Mouse (Mus musculus) limb, embryonic 11.5 days (tissue): ENCODE results near the gene Kel. TPM values are rescaled to one million over a fixed set of nuclear protein-coding genes. Genes with fewer than 3 reads are reported as not detected.

Source experiments
- ATAC-seq: fragments of 200-750 bp; cut with Nextera tagmentation; 2 replicates; pipeline ENCODE4 v1.8.0; 2017; ENCODE audit warnings: low read depth; ENCODE audit not compliant: insufficient number of reproducible peaks, low FRiP score, low TSS enrichment
- DNase-seq: peaks from one replicate; pipeline ENCODE4 v3.0.0-alpha.2; 2015; ENCODE audit warnings: low spot score
- H3K27ac ChIP-seq: fragments of 300-500 bp; sonication (generic); replicated peaks from 2 replicates; pipeline ENCODE4 v1.5.1; 2014; ENCODE audit warnings: low read depth, mild to moderate bottlenecking, low read length
- H3K27me3 ChIP-seq: fragments of 300-500 bp; sonication (generic); 2 replicates; pipeline ENCODE4 v1.6.1; 2014; ENCODE audit warnings: mild to moderate bottlenecking, low read length, mixed read lengths; ENCODE audit not compliant: control insufficient read depth, insufficient read depth
- H3K36me3 ChIP-seq: fragments of 300-500 bp; sonication (generic); 2 replicates; pipeline ENCODE4 v1.6.1; 2014; ENCODE audit warnings: mild to moderate bottlenecking, low read length, moderate library complexity, mixed read lengths; ENCODE audit not compliant: control insufficient read depth, insufficient read depth
- H3K4me1 ChIP-seq: fragments of 300-500 bp; sonication (generic); 2 replicates; pipeline ENCODE4 v1.6.1; 2014; ENCODE audit warnings: low read length, mixed read lengths; ENCODE audit not compliant: control insufficient read depth, insufficient read depth
- H3K4me2 ChIP-seq: fragments of 300-500 bp; sonication (generic); 2 replicates; pipeline ENCODE4 v1.6.1; 2014; ENCODE audit warnings: low read depth, mild to moderate bottlenecking, moderate library complexity; ENCODE audit not compliant: severe bottlenecking
- H3K4me3 ChIP-seq: fragments of 300-500 bp; sonication (generic); 2 replicates; pipeline ENCODE4 v1.5.1; 2014; ENCODE audit warnings: low read depth, low read length
- H3K9ac ChIP-seq: fragments of 300-500 bp; sonication (generic); 2 replicates; pipeline ENCODE4 v1.6.1; 2014; ENCODE audit warnings: mild to moderate bottlenecking, low read length
- H3K9me3 ChIP-seq: fragments of 300-500 bp; sonication (generic); 2 replicates; pipeline ENCODE4 v1.6.1; 2016; ENCODE audit warnings: low read length; ENCODE audit not compliant: control insufficient read depth
- WGBS: fragments of 180-500 bp; shearing (Covaris S2); extraction: QIAGEN DNeasy Blood & Tissue Kit; methylation state at CpG from one replicate; pipeline ENCODE4 v1.1.7; 2014; 5-methylcytosine and 5-hydroxymethylcytosine counted together
- polyA plus RNA-seq: library from polyadenylated mRNA; unstranded; fragments of >200 nt; fragmentation: Nextera tagmentation; extraction: Ambion mirVana; gene quantifications from 2 replicates; pipeline ENCODE4 v1.2.1, GENCODE M21; 2014

Gene Kel
- polyA plus RNA-seq, 1 experiment from 2014 or later: 7.9 TPM

- no peak overlapping the region for H3K27ac ChIP-seq
- H3K4me2 ChIP-seq: no peak overlapping the region
- H3K27me3 ChIP-seq: no peaks in the 10 kb centered on the region
- no peak overlapping the region for H3K4me3 ChIP-seq
- H3K36me3 ChIP-seq: no peaks in the 10 kb centered on the region
- ATAC-seq (no peak), DNase-seq (no peak)
- H3K9ac ChIP-seq: no peak overlapping the region
- 92% methylated on average over 2 of the region's 2 CpGs for WGBS
- no peaks in the 10 kb centered on the region for H3K4me1 ChIP-seq
- no peaks in the 10 kb centered on the region for H3K9me3 ChIP-seq
These were observed 27.6 kb downstream of the Kel start for GRCm38 (mm10) chr6:41676530-41676929.

DNA sequence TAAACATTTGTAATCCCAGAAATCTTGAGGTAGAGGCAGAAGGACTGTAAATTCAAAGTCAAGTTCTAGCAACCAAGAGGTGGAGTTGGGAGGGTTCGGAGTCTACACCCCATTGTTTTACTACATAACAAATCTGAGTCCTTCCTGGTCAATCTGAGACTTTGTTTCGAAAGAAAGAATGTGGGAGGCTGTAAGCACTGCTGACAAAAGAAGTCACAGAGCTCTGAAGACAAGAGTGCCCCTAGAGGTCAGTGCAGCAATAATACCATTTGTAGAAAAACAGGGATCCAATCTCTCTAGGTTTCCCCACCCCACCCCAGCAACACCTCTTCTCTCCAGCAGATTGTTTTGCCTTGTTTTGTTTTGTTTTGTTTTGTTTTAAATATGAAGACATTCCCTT lies 41.8 kb downstream of the Kel start:
- H3K27ac ChIP-seq: no peak overlapping the region
- DNase-seq (no peak), ATAC-seq (no peak)
- H3K9ac ChIP-seq: no peak overlapping the region
- H3K4me1 ChIP-seq: no peaks in the 10 kb centered on the region
- no peaks in the 10 kb centered on the region for H3K27me3 ChIP-seq
- no peaks in the 10 kb centered on the region for H3K9me3 ChIP-seq
- 42% methylated on average over 2 of the region's 2 CpGs for WGBS
- H3K4me3 ChIP-seq: no peak overlapping the region
- no peak overlapping the region for H3K4me2 ChIP-seq
- H3K36me3 ChIP-seq: no peaks in the 10 kb centered on the region

DNA sequence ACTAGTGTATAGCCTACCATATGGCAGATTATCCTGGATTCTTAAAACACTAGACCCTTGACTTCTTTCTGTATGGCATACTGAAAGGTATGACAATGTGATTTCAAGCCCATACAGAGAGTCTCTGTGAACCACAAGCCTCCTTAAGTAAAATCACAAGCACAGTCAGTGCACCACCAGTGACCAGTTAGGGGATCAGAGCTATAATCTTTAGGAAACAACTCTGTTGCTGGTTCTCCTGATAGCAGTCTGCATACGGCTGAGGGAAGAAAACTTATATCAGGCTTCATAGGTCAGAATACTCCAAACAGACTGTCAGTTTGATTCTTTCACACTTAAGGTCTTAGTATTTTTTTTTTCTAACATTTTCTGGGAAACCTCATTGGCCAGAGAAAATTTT lies 45.7 kb downstream of the Kel start:
- Histone ChIP-seq H3K27ac (no peak overlapping the region), H3K9ac (no peak overlapping the region), H3K4me3 (no peak overlapping the region), H3K27me3 (no peaks in the 10 kb centered on the region), H3K36me3 (no peaks in the 10 kb centered on the region), H3K9me3 (no peaks in the 10 kb centered on the region), H3K4me2 (no peak overlapping the region), H3K4me1 (no peaks in the 10 kb centered on the region)
- 76% methylated on average over 1 of the region's 1 CpGs for WGBS
- ATAC-seq: no peak
- no peak for DNase-seq

GRCm38 (mm10) chr6:41654648-41655047 lies 49.5 kb downstream of the Kel start:
- no peaks in the 10 kb centered on the region for H3K4me1 ChIP-seq
- no peaks in the 10 kb centered on the region for H3K9me3 ChIP-seq
- no peak overlapping the region for H3K9ac ChIP-seq
- no peak overlapping the region for H3K4me3 ChIP-seq
- DNase-seq (no peak), ATAC-seq (no peak)
- H3K4me2 ChIP-seq: no peak overlapping the region
- no peak overlapping the region for H3K27ac ChIP-seq
- no peaks in the 10 kb centered on the region for H3K36me3 ChIP-seq
- 91% methylated on average over 8 of the region's 8 CpGs for WGBS
- H3K27me3 ChIP-seq: no peaks in the 10 kb centered on the region

GRCm38 (mm10) chr6:41653173-41653572 lies 51.0 kb downstream of the Kel start:
- H3K27ac ChIP-seq: no peak overlapping the region
- H3K4me1 ChIP-seq: no peaks in the 10 kb centered on the region
- 96% methylated on average over 5 of the region's 5 CpGs for WGBS
- H3K9ac ChIP-seq: no peak overlapping the region
- no peaks in the 10 kb centered on the region for H3K36me3 ChIP-seq
- DNase-seq (no peak), ATAC-seq (no peak)
- no peak overlapping the region for H3K4me3 ChIP-seq
- no peaks in the 10 kb centered on the region for H3K9me3 ChIP-seq
- no peak overlapping the region for H3K4me2 ChIP-seq
- no peaks in the 10 kb centered on the region for H3K27me3 ChIP-seq

DNA sequence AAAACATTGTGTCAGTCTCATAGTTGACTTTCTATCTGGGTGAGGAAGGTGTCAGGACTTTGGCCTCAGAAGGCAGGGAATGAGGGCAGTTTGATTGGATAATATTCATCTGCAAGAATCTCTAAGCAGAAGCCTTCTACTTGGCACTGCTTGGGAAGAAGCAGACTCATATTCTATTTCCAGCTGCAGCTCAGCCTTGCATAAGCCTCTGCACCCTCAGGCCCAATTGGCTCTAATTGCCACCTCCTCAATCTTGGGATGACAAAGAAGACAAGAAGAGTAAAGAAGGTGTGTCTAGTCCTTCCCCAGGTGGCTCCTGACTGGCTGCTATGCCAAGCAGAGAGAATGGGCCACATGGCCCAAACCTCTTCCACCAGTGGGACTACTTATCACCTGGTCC lies 57.5 kb downstream of the Kel start:
- no peak overlapping the region for H3K4me3 ChIP-seq
- H3K27me3 ChIP-seq: no peaks in the 10 kb centered on the region
- no peak for ATAC-seq
- H3K4me2 ChIP-seq: no peak overlapping the region
- no peak overlapping the region for H3K27ac ChIP-seq
- H3K36me3 ChIP-seq: no peaks in the 10 kb centered on the region
- no peak for DNase-seq
- H3K9ac ChIP-seq: no peak overlapping the region
- H3K4me1 ChIP-seq: no peaks in the 10 kb centered on the region
- no peaks in the 10 kb centered on the region for H3K9me3 ChIP-seq

DNA sequence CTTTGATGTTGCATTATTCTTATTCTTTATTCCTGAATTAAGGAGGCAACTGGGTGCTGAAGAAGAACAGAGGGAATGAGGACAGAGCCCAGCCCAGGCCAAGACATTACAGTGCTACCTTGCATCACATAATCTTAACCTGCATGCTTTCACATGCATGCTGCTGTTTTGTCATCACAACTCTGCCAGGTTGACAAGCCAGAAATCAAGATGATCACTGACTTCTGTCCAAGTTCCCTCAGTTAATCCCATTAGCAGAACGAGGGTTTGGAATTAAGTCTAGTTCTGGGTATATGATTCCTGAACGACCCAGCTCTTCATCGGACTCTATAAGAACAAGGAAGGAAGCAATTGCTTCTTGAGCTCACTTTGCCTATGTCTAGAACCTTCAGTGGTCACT lies 57.9 kb downstream of the Kel start:
- Histone ChIP-seq H3K4me3 (no peak overlapping the region), H3K9ac (no peak overlapping the region), H3K4me1 (no peaks in the 10 kb centered on the region), H3K36me3 (no peaks in the 10 kb centered on the region), H3K27me3 (no peaks in the 10 kb centered on the region), H3K4me2 (no peak overlapping the region), H3K9me3 (no peaks in the 10 kb centered on the region), H3K27ac (no peak overlapping the region)
- ATAC-seq (no peak), DNase-seq (no peak)
- 88% methylated on average over 3 of the region's 3 CpGs for WGBS

DNA sequence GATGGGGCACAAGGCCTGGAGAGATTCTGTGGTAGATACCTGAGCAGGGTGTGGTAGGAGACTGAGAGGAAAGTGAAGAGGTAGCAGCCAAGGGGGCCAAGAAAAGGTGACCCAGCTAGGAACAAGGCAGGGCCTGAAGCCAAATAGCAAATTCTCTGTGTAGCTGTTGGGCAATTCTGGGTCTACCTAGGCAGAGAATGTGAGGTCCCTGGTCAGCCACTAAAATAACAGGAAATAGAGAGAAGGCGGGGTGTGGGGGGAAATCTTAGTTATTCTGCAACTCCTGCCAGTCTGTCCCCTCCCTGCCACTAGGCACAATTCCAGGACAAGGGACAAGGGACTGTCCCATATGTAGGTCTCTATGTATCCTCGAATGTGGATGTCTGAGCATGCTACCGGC lies 60.9 kb downstream of the Kel start:
- H3K4me3 ChIP-seq: no peak overlapping the region
- 92% methylated on average over 3 of the region's 3 CpGs for WGBS
- H3K27me3 ChIP-seq: no peaks in the 10 kb centered on the region
- no peak overlapping the region for H3K9ac ChIP-seq
- ATAC-seq: no peak
- H3K9me3 ChIP-seq: no peaks in the 10 kb centered on the region
- H3K4me2 ChIP-seq: no peak overlapping the region
- DNase-seq: no peak
- H3K4me1 ChIP-seq: no peaks in the 10 kb centered on the region
- H3K27ac ChIP-seq: no peak overlapping the region
- H3K36me3 ChIP-seq: no peaks in the 10 kb centered on the region

- ATAC-seq: no peak
- Histone ChIP-seq H3K27me3 (no peaks in the 10 kb centered on the region), H3K27ac (no peak overlapping the region), H3K9me3 (no peaks in the 10 kb centered on the region), H3K9ac (no peak overlapping the region), H3K4me3 (no peak overlapping the region), H3K4me2 (no peak overlapping the region), H3K4me1 (no peaks in the 10 kb centered on the region), H3K36me3 (no peaks in the 10 kb centered on the region)
- no peak for DNase-seq
- 83% methylated on average over 4 of the region's 4 CpGs for WGBS
These were observed 61.4 kb downstream of the Kel start for GRCm38 (mm10) chr6:41642765-41643164.
